In genomic region chr19:3778713-3779112, GRCm38 (mm10) we compare ENCODE assay signal across 20 mouse cellular contexts. TPM values are rescaled to one million over a fixed set of nuclear protein-coding genes. Genes with fewer than 3 reads are reported as not detected.
A peak's percentile ranks its signal among the peaks of the same experiment; 100 is the strongest.
DNase-seq lines count a peak whose midpoint lies in the region; ATAC-seq and TF ChIP-seq lines count a peak whose summit lies in the region.
"Had no signal": no experiment of that assay in that cellular context is flagged by ENCODE, and none has a peak within 500 bp of the region (broad histone marks: within the 10 kb centered on the region; RNA-seq: fewer than 3 reads in every experiment).

No protein-coding gene starts in this region.

- 0 out of 2 replicates have a peak overlapping the region, but pooled peaks have one; percentile 29 for H3K4me2 ChIP-seq in CH12.LX (ENCODE audit: insufficient read depth, low read depth, poor library complexity, severe bottlenecking)
- H3K4me2 ChIP-seq: embryonic facial prominence, embryonic 12.5 days; forebrain, embryonic 12.5 days; forebrain, embryonic 15.5 days; heart, embryonic 11.5 days; hindbrain, embryonic 12.5 days; hindbrain, embryonic 15.5 days had no signal

- peak overlapping the region; percentile 54 for H3K9ac ChIP-seq in CH12.LX (ENCODE audit: insufficient read depth, low read depth)
- H3K9ac ChIP-seq: embryonic facial prominence, embryonic 12.5 days; forebrain, embryonic 12.5 days; forebrain, embryonic 15.5 days; hindbrain, embryonic 12.5 days; hindbrain, embryonic 15.5 days had no signal

- H3K4me1 ChIP-seq in CH12.LX (ENCODE audit: control insufficient read depth in 1 of 2, insufficient read depth in 2 of 2), result peaks cover 7 to 23% of the 10 kb centered on the region in 2 experiments
- H3K4me1 ChIP-seq: embryonic facial prominence, embryonic 12.5 days; forebrain, embryonic 12.5 days; forebrain, embryonic 15.5 days; hindbrain, embryonic 12.5 days had no signal

- intact Hi-C loops in left cerebral cortex, postnatal 25 days (cut with DNase I), result no loop called here

- H3K27ac ChIP-seq in CH12.LX (ENCODE audit: insufficient read depth, low read depth), result peak overlapping the region; percentile 56
- H3K27ac ChIP-seq: embryonic facial prominence, embryonic 12.5 days; forebrain, embryonic 12.5 days; forebrain, embryonic 15.5 days; hindbrain, embryonic 12.5 days; hindbrain, embryonic 15.5 days had no signal

- H3K4me3 ChIP-seq in CH12.LX (replicated peaks in 1 of 3; ENCODE audit: low read depth in 2 of 3, low read length in 2 of 3, poor library complexity in 1 of 3), result no peak overlapping the region
- H3K4me3 ChIP-seq: embryonic facial prominence, embryonic 12.5 days; erythroblast, embryonic 14.5 days; forebrain, embryonic 12.5 days; forebrain, embryonic 15.5 days; hindbrain, embryonic 12.5 days; hindbrain, embryonic 15.5 days had no signal

- H3K9me3 ChIP-seq in CH12.LX (replicated peaks; ENCODE audit: low read length), result no peaks in the 10 kb centered on the region
- H3K9me3 ChIP-seq: embryonic facial prominence, embryonic 12.5 days; forebrain, embryonic 12.5 days; forebrain, embryonic 15.5 days; G1E; hindbrain, embryonic 12.5 days; hindbrain, embryonic 15.5 days had no signal

- no peak for TF ChIP-seq RAD21 in CH12.LX (IDR thresholded peaks at IDR 0.05; ENCODE audit: low read depth, low read length)

- peak; percentile 19 for DNase-seq in adrenal gland, postnatal 14 days
- no peak for DNase-seq in adrenal gland, adult 8-10 months
- DNase-seq in 3134 (ENCODE audit: extremely low read depth, insufficient read length, low spot score) (peak; percentile 21), CH12.LX (ENCODE audit: extremely low read depth) (peak; percentile 43)
- DNase-seq in left cerebral cortex, postnatal 25 days (ENCODE audit: low spot score in 2 of 2), result no peak
- DNase-seq: cerebellum, adult 9-10 months; gastrocnemius, postnatal 10 days; gastrocnemius, postnatal 36 days; heart, adult 11 months; kidney, adult 2 months had no signal

- H3K79me2 ChIP-seq in CH12.LX (replicated peaks; ENCODE audit: control insufficient read depth, extremely low read depth, insufficient read depth, poor library complexity, severe bottlenecking), result peaks cover 20% of the 10 kb centered on the region

- no peak for TF ChIP-seq CTCF in CH12.LX (conservative IDR thresholded peaks at IDR 0.05 in 1 of 2, IDR thresholded peaks at IDR 0.05 in 1 of 2; ENCODE audit: low read depth in 2 of 2, low read length in 2 of 2)

- in situ Hi-C loops in CH12.LX (cut with MboI; ENCODE audit: low pct_ligation_motif_present, low pct_unique_long_range_greater_than_20kb, low sequenced_read_pairs), result no loop called here

- dilution Hi-C loops in CH12.LX (cut with MboI; ENCODE audit: extremely low pct_ligation_motif_present, extremely low pct_unique_long_range_greater_than_20kb, low sequenced_read_pairs), result no loop called here

- TF ChIP-seq POLR2A in CH12.LX (IDR thresholded peaks at IDR 0.05; ENCODE audit: low read depth, low read length), result no peak

- TF ChIP-seq EP300 in CH12.LX (IDR thresholded peaks at IDR 0.05; ENCODE audit: low read length), result no peak

- H3K27me3 ChIP-seq in CH12.LX (replicated peaks), result no peaks in the 10 kb centered on the region
- H3K27me3 ChIP-seq: embryonic facial prominence, embryonic 12.5 days; forebrain, embryonic 12.5 days; forebrain, embryonic 15.5 days; hindbrain, embryonic 12.5 days; hindbrain, embryonic 15.5 days had no signal

- peaks cover 0 to 12% of the 10 kb centered on the region in 2 experiments for H3K36me3 ChIP-seq in CH12.LX (replicated peaks in 1 of 2; ENCODE audit: control insufficient read depth in 1 of 2, insufficient read depth in 1 of 2, low read length in 1 of 2)

- no peak for ATAC-seq in monocyte, adult 5-6 weeks (replicated peaks; ENCODE audit: insufficient number of reproducible peaks, low FRiP score, low TSS enrichment, poor library complexity, severe bottlenecking)
- ATAC-seq: forebrain, embryonic 15.5 days; intestine, postnatal 0 days had no signal

TF ChIP-seq in CH12.LX, 34 proteins besides CTCF, POLR2A, EP300 and RAD21:
- TF ChIP-seq IRF4 (IDR thresholded peaks at IDR 0.05; ENCODE audit: low read depth, low read length), result no peak
- no peak for TF ChIP-seq UBTF (IDR thresholded peaks at IDR 0.05; ENCODE audit: low read depth, low read length)
- no peak for TF ChIP-seq BHLHE40 (IDR thresholded peaks at IDR 0.05; ENCODE audit: low read depth, low read length)
- no peak for TF ChIP-seq USF1 (IDR thresholded peaks at IDR 0.05; ENCODE audit: low read depth, low read length)
- TF ChIP-seq TBP (conservative IDR thresholded peaks at IDR 0.05; ENCODE audit: low read depth, low read length), result no peak
- no peak for TF ChIP-seq MXI1 (IDR thresholded peaks at IDR 0.05; ENCODE audit: low read depth, low read length)
- TF ChIP-seq E2F4 (IDR thresholded peaks at IDR 0.05; ENCODE audit: insufficient replicate concordance, low read depth, low read length), result no peak
- TF ChIP-seq MAX (IDR thresholded peaks at IDR 0.05; ENCODE audit: low read length), result no peak
- TF ChIP-seq CHD2 (IDR thresholded peaks at IDR 0.05; ENCODE audit: low read length), result no peak
- no peak for TF ChIP-seq MAFK (IDR thresholded peaks at IDR 0.05; ENCODE audit: insufficient replicate concordance, low read length)
- TF ChIP-seq ZKSCAN1 (IDR thresholded peaks at IDR 0.05; ENCODE audit: borderline replicate concordance, low read depth, low read length), result no peak
- TF ChIP-seq NRF1 (IDR thresholded peaks at IDR 0.05; ENCODE audit: low read depth, low read length), result no peak
- no peak for TF ChIP-seq TCF12 (IDR thresholded peaks at IDR 0.05; ENCODE audit: low read depth, low read length)
- no peak for TF ChIP-seq MYC (IDR thresholded peaks at IDR 0.05; ENCODE audit: low read depth, low read length)
- TF ChIP-seq POLR2AphosphoS2 (IDR thresholded peaks at IDR 0.05; ENCODE audit: low read depth, low read length), result no peak
- no peak for TF ChIP-seq MAZ (IDR thresholded peaks at IDR 0.05; ENCODE audit: low read depth, low read length)

RNA-seq across cellular contexts. Expression of gene Kmt5b, which starts 11.5 kb away (rescaled TPM):
- 63.2 and 63.9 TPM in 2 replicates for total RNA-seq in adrenal gland, postnatal 14 days (2021)
- 10 to 100 TPM; 46.7 to 80.0 (median 62.7) TPM for total RNA-seq in adrenal gland, adult 8-10 months (2022)
- total RNA-seq in CH12.LX (2012; rRNA removed) (10.9 and 11.0 TPM in 2 replicates), CH12.LX (2014; rRNA removed) (13.9 and 15.1 TPM in 2 replicates)
- polyA plus RNA-seq in CH12.LX (2012; ENCODE audit: insufficient read length, low read depth), result 16.6 and 24.2 TPM in 2 replicates
- total RNA-seq in left cerebral cortex, postnatal 25 days (2021), result 10 to 100 TPM; 50.7 to 52.3 TPM
- 103 to 126 TPM (median 109 TPM) in 3 replicates for total RNA-seq in monocyte, adult 5-6 weeks (2017)

Comparison
In these comparisons a context has a peak if more than half of its experiments do, and no peak if none do; other contexts are left out.
1. DNase-seq: peak in adrenal gland, postnatal 14 days (single experiment), 3134 (single experiment) and CH12.LX (single experiment); none in adrenal gland, adult 8-10 months (single experiment) and left cerebral cortex, postnatal 25 days (0 of 2).